Mouse (Mus musculus) liver, postnatal 0 days (tissue): ENCODE data around the gene Fbxo44. TPM values are rescaled to one million over a fixed set of nuclear protein-coding genes. Genes with fewer than 3 reads are reported as not detected.

ENCODE experiments used
- ATAC-seq: fragments of 200-750 bp; cut with Nextera tagmentation; 2 replicates; pipeline ENCODE4 v1.8.0; 2017; ENCODE audit warnings: mild to moderate bottlenecking, moderate library complexity
- DNase-seq: peaks from one replicate; pipeline ENCODE4 v3.0.0-alpha.2; 2016
- H3K27ac ChIP-seq: fragments of 300-500 bp; sonication (generic); 2 replicates; pipeline ENCODE4 v1.5.1; 2014; ENCODE audit warnings: antibody characterized with exemption, moderate library complexity, mild to moderate bottlenecking, low read depth
- H3K27me3 ChIP-seq: fragments of 300-500 bp; sonication (generic); 2 replicates; pipeline ENCODE4 v1.6.1; 2014; ENCODE audit warnings: low read length, control low read depth, mixed read lengths; ENCODE audit not compliant: insufficient read depth
- H3K36me3 ChIP-seq: fragments of 300-500 bp; sonication (generic); replicated peaks from 2 replicates; pipeline ENCODE4 v1.6.1; 2014; ENCODE audit warnings: mild to moderate bottlenecking, control low read depth, low read length, moderate library complexity, mixed read lengths; ENCODE audit not compliant: insufficient read depth
- H3K4me1 ChIP-seq: fragments of 300-500 bp; sonication (generic); 2 replicates; pipeline ENCODE4 v1.6.1; 2014; ENCODE audit warnings: antibody characterized with exemption, mild to moderate bottlenecking, control low read depth; ENCODE audit not compliant: insufficient read depth
- H3K4me2 ChIP-seq: fragments of 300-500 bp; sonication (generic); 2 replicates; pipeline ENCODE4 v1.6.1; 2014; ENCODE audit warnings: low read depth, mild to moderate bottlenecking, low read length, moderate library complexity, mixed read lengths
- H3K4me3 ChIP-seq: fragments of 300-500 bp; sonication (generic); 2 replicates; pipeline ENCODE4 v1.5.1; 2014; ENCODE audit warnings: low read depth, low read length
- H3K9ac ChIP-seq: fragments of 300-500 bp; sonication (generic); replicated peaks from 2 replicates; pipeline ENCODE4 v1.6.1; 2014; ENCODE audit warnings: mild to moderate bottlenecking, moderate library complexity
- H3K9me3 ChIP-seq: fragments of 300-500 bp; sonication (generic); 2 replicates; pipeline ENCODE4 v1.6.1; 2016; ENCODE audit warnings: mild to moderate bottlenecking, control low read depth, low read length, mixed read lengths
- CTCF ChIP-seq: sonication (generic); IDR thresholded peaks from 2 replicates; pipeline ENCODE4 v1.5.1; 2016; ENCODE audit warnings: antibody characterized with exemption, low read depth
- EP300 ChIP-seq: IDR thresholded peaks from 2 replicates; pipeline ENCODE4 v1.6.1; 2016; ENCODE audit warnings: antibody characterized with exemption, low read depth, mild to moderate bottlenecking
- WGBS: fragments of 180-500 bp; shearing (Covaris S2); extraction: QIAGEN DNeasy Blood & Tissue Kit; methylation state at CpG from one replicate; pipeline ENCODE4 v1.1.7; 2014; ENCODE audit not compliant: insufficient replicate concordance; 5-methylcytosine and 5-hydroxymethylcytosine counted together
- polyA plus RNA-seq: library from polyadenylated mRNA; unstranded; fragments of >200 nt; fragmentation: Nextera tagmentation; extraction: Ambion mirVana; gene quantifications from 2 replicates; pipeline ENCODE4 v1.2.1, GENCODE M21; 2015

The Fbxo44 gene
- polyA plus RNA-seq, 1 experiment from 2014 or later, result 0.81 TPM

GRCm38 (mm10) chr4:148158436-148159348, 1.6 kb downstream of the Fbxo44 start:
- ATAC-seq (no peak), DNase-seq (no peak)
- H3K27ac ChIP-seq, result no peak overlapping the region
- peaks cover 16% of the 10 kb centered on the region for H3K4me1 ChIP-seq
- H3K4me2 ChIP-seq, result peak overlapping the region; percentile 98
- no peaks in the 10 kb centered on the region for H3K36me3 ChIP-seq
- TF ChIP-seq CTCF, result no peak
- TF ChIP-seq EP300, result no peak
- peak overlapping the region; percentile 71 for H3K9ac ChIP-seq
- WGBS, result 45% methylated on average over 27 of the region's 27 CpGs
- H3K9me3 ChIP-seq, result no peaks in the 10 kb centered on the region
- peaks cover 45% of the 10 kb centered on the region for H3K27me3 ChIP-seq
- peak overlapping the region; percentile 59 for H3K4me3 ChIP-seq

DNA sequence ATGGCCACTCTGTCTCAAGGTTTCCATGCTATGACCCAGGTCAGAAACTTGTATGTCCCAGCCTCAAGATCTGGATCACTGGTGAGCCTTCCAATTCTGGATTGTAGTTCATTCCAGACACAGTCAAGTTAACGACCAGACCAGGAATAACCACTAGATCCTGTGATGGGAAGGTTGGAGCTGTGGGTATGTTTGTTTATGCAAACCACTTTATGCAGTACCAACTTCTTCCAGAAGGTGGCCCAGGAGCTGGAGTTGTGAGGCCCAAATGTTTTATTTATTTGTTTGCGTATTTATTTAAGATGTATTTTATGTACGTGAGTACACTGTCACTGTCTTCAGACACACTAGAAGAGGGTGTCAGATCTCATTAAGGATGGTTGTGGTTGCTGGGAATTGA, 5.3 kb downstream of the Fbxo44 start:
- Histone ChIP-seq H3K9me3 (no peaks in the 10 kb centered on the region), H3K27ac (no peak overlapping the region), H3K9ac (no peak overlapping the region), H3K4me2 (no peak overlapping the region), H3K4me1 (peaks cover 22% of the 10 kb centered on the region), H3K36me3 (no peaks in the 10 kb centered on the region), H3K27me3 (peaks cover 9% of the 10 kb centered on the region), H3K4me3 (no peak overlapping the region)
- ATAC-seq (no peak), DNase-seq (no peak)
- 57% methylated on average over 3 of the region's 3 CpGs for WGBS
- TF ChIP-seq EP300 (no peak), CTCF (peak; percentile 67)

DNA sequence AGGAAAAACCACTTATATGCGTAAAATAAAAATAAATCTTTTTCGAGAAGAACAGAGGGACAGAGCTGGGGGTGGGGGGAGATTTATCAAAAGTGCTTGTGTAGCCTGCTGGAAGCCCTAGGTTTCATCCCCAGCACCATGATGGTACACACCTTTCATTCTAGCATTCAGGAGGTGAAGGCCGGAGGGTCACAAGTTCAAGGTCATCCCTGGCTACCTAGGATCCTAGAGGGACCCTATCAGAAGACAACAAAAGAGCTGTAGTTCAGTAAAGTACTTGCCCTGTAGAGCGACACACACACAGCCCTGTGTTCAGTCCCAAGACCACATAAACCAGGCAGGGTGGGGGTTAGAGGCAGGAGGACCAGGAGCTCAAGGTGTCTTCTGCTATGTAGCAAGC, 6.3 kb downstream of the Fbxo44 start:
- 0 out of 2 replicates have a peak, but pooled peaks cover 3% of the 10 kb centered on the region for H3K36me3 ChIP-seq
- DNase-seq (no peak), ATAC-seq (no peak)
- H3K4me3 ChIP-seq, result no peak overlapping the region
- TF ChIP-seq EP300 (no peak), CTCF (no peak)
- H3K27ac ChIP-seq, result no peak overlapping the region
- H3K9ac ChIP-seq, result no peak overlapping the region
- peaks cover 5% of the 10 kb centered on the region for H3K27me3 ChIP-seq
- no peaks in the 10 kb centered on the region for H3K9me3 ChIP-seq
- H3K4me2 ChIP-seq, result no peak overlapping the region
- peaks cover 15% of the 10 kb centered on the region for H3K4me1 ChIP-seq
- WGBS, result 75% methylated on average over 4 of the region's 4 CpGs

GRCm38 (mm10) chr4:148152547-148152946, 7.7 kb downstream of the Fbxo44 start:
- no peak overlapping the region for H3K4me2 ChIP-seq

GRCm38 (mm10) chr4:148151267-148152168, 8.8 kb downstream of the Fbxo44 start, which contains the start of gene Fbxo6:
Fbxo6 (minus strand) TSS chr4:148152140.
- H3K9me3 ChIP-seq, result no peaks in the 10 kb centered on the region
- ATAC-seq (peak; percentile 86), DNase-seq (peak; percentile 89)
- peak within 1 kb of the TSS; percentile 80 for H3K4me2 ChIP-seq
- peak within 1 kb of the TSS; percentile 98 for H3K27ac ChIP-seq
- peaks cover 13% of the 10 kb centered on the region for H3K4me1 ChIP-seq
- under 1% methylated on average over 49 of the region's 67 CpGs for WGBS
- H3K36me3 ChIP-seq, result peaks cover 3% of the 10 kb centered on the region; the same call in 1 of the 2 replicates
- peak within 1 kb of the TSS; percentile 92 for H3K9ac ChIP-seq
- TF ChIP-seq EP300 (peak; percentile 1; the same call in 1 of the 2 replicates), CTCF (peak; percentile 80)
- no peaks in the 10 kb centered on the region for H3K27me3 ChIP-seq
- H3K4me3 ChIP-seq, result peak within 1 kb of the TSS; percentile 62

More at GRCm38 (mm10) chr4:148152547-148152946, 7.7 kb downstream of the Fbxo44 start:
- peaks cover 3% of the 10 kb centered on the region; the same call in 1 of the 2 replicates for H3K36me3 ChIP-seq
- ATAC-seq, result no peak
- 75% methylated on average over 5 of the region's 5 CpGs for WGBS
- peak overlapping the region; percentile 98 for H3K27ac ChIP-seq
- H3K9ac ChIP-seq, result no peak overlapping the region
- no peak overlapping the region for H3K4me3 ChIP-seq
- H3K4me1 ChIP-seq, result peaks cover 13% of the 10 kb centered on the region
- H3K9me3 ChIP-seq, result no peaks in the 10 kb centered on the region
- no peak for DNase-seq
- H3K27me3 ChIP-seq, result no peaks in the 10 kb centered on the region
- TF ChIP-seq CTCF, result no peak
- no peak for TF ChIP-seq EP300

- Histone ChIP-seq H3K9me3 (no peaks in the 10 kb centered on the region), H3K27me3 (no peaks in the 10 kb centered on the region), H3K4me1 (peaks cover 13% of the 10 kb centered on the region), H3K4me2 (peak overlapping the region; percentile 80), H3K27ac (peak overlapping the region; percentile 98), H3K36me3 (peaks cover 8% of the 10 kb centered on the region), H3K9ac (peak overlapping the region; percentile 92), H3K4me3 (peak overlapping the region; percentile 62)
- ATAC-seq (peak; percentile 65), DNase-seq (no peak)
- TF ChIP-seq CTCF (no peak), EP300 (peak; percentile 17; the same call in 1 of the 2 replicates)
- 13% methylated on average over 3 of the region's 3 CpGs for WGBS
These were observed 9.4 kb downstream of the Fbxo44 start for GRCm38 (mm10) chr4:148150953-148151266.
